Mouse (Mus musculus) frontal cortex, postnatal 25 days (tissue): ENCODE data around the gene Npnt.

Experiments used
- DNase-seq, 2 experiments: peaks; one replicate each; pipeline ENCODE4 v3.0.0; 2022; ENCODE audit warnings: low spot score in 2 of 2

The Npnt gene

GRCm38 (mm10) chr3:132939006-132939405 is 11.1 kb downstream of the Npnt start:
- no peak for DNase-seq

- no peak for DNase-seq
These were observed 15.4 kb downstream of the Npnt start for GRCm38 (mm10) chr3:132934649-132935048.

- DNase-seq, result no peak
These were observed 18.6 kb downstream of the Npnt start for GRCm38 (mm10) chr3:132931526-132931925.

GRCm38 (mm10) chr3:132929866-132930265 is 20.2 kb downstream of the Npnt start:
- no peak for DNase-seq

GRCm38 (mm10) chr3:132928186-132928585 is 21.9 kb downstream of the Npnt start:
- no peak for DNase-seq

DNA sequence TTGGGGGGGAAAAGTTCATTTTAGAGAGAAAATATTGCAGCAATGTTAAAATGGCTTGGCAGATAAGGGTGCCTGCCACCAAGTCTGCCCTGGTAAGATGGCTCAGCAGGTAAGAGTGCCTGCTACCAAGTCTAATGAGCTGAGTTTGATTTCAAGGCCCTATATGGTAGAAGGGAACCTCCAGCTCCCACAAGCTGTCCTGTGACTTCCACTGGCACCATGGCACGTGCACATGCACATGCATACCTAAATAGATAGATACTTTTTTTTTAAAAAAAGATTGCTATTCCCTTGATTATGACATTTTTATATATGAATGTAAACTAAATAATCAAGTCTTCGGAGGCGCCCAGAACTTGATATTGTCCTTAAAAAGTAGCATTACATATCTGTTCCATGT is 30.3 kb downstream of the Npnt start:
- no peak for DNase-seq

GRCm38 (mm10) chr3:132919240-132919639 is 30.9 kb downstream of the Npnt start:
- DNase-seq, result no peak

DNA sequence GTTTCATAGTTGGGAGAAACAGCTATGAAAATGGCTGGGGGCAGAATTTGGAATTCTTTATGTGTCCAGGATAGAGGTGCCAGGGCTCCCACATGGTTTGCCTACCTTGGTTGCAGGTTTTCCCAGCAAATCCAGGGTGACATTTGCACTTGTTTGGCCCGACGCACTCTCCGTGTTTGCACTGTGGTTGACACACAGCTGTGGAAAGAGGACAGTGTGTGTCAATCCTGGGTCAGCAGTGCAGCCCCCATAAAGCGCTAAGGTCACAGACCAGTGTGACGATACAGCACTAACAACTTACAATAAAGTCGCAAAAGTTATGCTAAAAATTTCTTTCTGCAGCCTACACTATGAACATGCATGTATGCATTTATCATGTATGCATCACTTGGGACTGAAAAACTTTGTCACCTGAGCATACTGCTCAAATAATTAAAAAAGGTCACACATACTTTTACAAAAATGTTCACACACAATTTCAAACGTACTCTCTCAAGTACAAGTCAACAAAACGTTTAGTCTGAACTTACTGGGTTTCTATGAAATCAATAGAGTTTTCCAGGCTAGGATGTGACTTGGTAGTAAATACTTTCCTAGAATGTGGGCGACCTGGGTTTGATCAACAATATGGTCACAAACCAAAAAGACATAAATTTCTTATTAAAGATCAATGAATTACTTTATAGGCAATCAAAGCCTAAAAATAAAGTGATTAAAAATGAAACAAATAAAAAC is 32.6 kb downstream of the Npnt start:
- no peak for DNase-seq

- no peak for DNase-seq
These were observed 34.4 kb downstream of the Npnt start for GRCm38 (mm10) chr3:132915661-132916060.

GRCm38 (mm10) chr3:132912420-132912819 is 37.7 kb downstream of the Npnt start:
- no peak for DNase-seq

- DNase-seq, result no peak
These were observed 38.4 kb downstream of the Npnt start for GRCm38 (mm10) chr3:132911716-132912115.

- DNase-seq, result no peak
These were observed 39.4 kb downstream of the Npnt start for GRCm38 (mm10) chr3:132910727-132911126.

DNA sequence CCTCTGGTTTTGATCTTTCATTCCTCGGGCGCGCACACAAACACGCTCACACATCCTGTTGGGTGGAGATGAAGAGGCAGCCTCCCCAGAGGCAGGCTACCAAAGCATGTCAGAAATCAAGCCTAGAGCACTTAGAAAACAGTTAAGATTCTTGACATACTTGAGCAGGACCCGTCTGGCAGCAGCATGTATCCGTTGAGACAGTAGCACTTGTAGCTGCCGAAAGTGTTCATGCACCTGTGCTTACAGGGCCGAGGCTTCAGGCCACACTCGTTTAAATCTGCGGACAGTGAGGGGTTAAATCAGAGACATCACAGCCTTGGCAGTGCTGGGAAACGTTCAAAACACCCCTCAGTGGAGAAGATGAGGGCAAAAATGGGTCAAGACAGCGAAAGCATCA is 40.4 kb downstream of the Npnt start:
- DNase-seq, result no peak

DNA sequence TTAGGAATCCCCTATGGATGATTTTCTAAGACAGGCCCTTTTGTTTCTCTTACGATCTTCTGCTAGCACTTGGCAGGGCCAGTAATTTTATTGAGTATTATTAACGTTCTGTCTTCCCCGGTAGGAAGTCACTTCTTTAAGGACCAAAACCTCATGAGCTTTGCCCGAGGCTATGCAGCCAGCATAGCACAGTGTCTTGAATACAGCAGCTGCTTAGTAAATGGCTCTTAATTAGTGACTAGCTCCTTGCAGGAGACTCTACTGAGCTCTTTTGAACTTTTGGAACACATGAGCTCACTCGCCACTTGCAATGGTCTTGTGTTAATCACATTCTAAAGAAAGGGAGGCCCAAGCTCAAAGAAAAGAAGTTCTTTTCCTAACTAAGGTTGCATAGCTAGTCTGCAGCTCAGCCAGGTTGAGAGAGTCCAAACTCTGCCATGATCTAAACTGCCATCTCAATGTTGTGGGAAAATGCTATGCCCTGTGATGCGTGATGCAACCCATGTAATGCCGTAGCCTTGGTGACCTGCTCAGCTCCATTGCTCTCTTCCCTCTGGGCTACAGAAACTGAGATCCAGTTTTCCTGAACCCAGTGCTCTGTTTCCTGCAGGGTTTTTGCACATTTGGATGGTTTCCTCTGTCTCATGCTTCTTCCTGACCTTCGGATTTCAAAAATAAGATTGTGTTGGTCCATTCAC is 42.4 kb downstream of the Npnt start:
- no peak for DNase-seq

GRCm38 (mm10) chr3:132905224-132905930 is 44.7 kb downstream of the Npnt start:
- DNase-seq, result no peak

DNA sequence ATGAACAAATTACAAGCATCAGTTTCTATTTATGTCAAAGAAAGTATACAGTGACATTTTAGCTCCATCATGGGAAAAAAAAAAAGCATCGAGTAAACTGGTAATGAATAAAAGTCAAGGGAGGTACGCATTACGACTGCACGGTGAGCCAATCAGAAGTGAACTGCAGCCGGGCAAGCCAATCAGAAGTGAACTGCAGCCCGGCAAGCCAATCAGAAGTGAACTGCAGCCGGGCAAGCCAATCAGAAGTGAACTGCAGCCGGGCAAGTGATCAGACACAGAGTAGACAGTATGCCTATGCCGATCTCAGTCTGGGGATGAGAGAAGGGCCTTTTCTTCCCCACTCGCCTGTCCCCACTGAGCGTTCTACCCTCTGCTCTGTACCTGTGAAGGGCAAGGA is 46.7 kb downstream of the Npnt start:
- DNase-seq, result no peak

DNA sequence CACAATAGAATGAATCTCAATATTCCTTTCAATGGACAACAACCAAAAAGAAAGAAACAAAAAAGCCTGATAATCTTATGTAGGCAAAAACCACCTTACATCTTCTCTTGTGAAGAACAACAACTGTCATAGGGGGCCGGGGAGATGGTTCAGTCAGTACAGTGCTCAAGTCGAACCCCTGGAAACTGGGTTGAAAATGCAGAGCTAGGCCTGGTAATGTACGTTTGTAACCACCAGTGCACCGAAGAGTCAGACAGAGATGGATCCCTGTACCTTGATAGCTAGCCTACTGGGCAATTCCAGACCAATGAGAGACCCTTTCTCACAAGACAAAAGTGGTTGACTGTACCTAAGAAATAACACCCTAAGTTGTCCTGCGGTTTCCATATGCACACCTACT is 47.2 kb downstream of the Npnt start:
- DNase-seq, result no peak

GRCm38 (mm10) chr3:132902206-132902605 is 47.9 kb downstream of the Npnt start:
- DNase-seq, result no peak

- no peak for DNase-seq
These were observed 52.2 kb downstream of the Npnt start for GRCm38 (mm10) chr3:132897891-132898290.

DNA sequence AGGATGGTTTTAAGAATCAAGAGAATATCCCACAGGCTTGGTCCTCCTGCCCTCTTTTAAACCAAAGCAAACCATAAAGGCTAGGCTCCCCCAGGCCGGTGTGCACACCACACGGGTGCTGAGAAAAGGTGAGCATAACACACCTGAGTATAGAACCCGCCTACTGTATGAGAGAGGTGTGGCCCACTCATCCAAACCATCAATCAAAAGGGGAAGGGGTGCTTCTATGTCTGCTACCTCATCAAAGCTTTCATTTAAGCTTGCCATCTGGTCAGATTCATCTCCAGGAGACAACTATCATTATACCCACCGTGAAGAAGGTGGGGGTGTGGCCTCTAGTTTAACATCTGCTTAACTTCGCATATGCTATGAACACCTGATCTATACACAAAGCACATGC is 52.7 kb downstream of the Npnt start:
- no peak for DNase-seq

- no peak for DNase-seq
These were observed 56.0 kb downstream of the Npnt start for GRCm38 (mm10) chr3:132894086-132894485.

- DNase-seq, result no peak
These were observed 56.4 kb downstream of the Npnt start for GRCm38 (mm10) chr3:132893676-132894075.

DNA sequence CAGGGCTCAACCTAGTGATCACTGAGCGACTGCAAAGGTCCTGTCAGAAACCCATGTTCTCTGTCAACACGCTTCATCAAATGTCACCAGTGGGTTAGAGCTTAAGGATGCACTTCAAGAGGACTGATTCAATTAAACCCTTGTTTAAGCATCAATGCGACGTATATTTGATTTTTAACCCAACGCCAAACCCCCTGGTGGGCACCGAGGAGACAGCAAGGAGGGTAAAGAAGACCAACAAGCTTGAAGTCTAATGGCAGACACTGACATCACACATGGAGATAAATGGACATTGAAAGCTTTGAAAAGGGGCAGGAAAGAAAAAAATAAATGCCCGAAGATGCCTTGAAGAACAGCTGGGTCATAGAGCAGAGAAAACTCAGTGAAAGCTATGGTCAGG is 57.0 kb downstream of the Npnt start:
- no peak for DNase-seq
